Mouse (Mus musculus) G1E (cell line): ENCODE results near the gene Mcm6.

Experiments
- CTCF ChIP-seq: IDR thresholded peaks from 2 replicates; pipeline ENCODE4 v1.5.1; 2012; ENCODE audit warnings: low read depth, low read length, inconsistent platforms, mixed read lengths
- GATA1 ChIP-seq: IDR thresholded peaks from 2 replicates; pipeline ENCODE4 v1.6.1; 2012; ENCODE audit warnings: borderline replicate concordance, low read length, inconsistent platforms, mixed read lengths
- POLR2AphosphoS5 ChIP-seq: IDR thresholded peaks from 2 replicates; pipeline ENCODE4 v1.6.1; 2012; ENCODE audit warnings: low read depth, low read length, inconsistent platforms; ENCODE audit not compliant: insufficient replicate concordance

DNA sequence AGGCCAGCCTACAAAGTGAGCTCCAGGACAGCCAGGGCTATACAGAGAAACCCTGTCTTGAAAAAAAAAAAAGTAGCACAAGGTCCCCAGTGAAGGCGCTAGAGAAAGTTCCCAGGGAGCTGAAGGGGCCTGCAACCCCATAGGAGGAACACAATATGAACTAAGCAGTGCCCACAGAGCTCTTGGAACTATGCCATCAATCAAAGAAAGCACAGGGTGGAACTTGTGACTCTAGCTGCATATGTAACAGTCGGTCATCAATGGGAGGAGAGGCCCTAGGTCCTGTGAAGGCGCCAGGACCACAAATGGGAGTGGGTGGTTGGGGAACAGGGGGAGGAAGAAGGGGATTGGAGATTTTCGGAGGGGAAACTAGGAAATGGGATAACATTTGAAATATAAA, 17.4 kb upstream of the Mcm6 start:
- no peak for TF ChIP-seq CTCF
- TF ChIP-seq GATA1: no peak
- no peak for TF ChIP-seq POLR2AphosphoS5
